Mouse (Mus musculus): ENCODE results near the gene Card9. TPM values are rescaled to one million over a fixed set of nuclear protein-coding genes. Genes with fewer than 3 reads are reported as not detected.

Card9 gene
- polyA plus RNA-seq, 1 experiment = 0.41 TPM

- no peak for TF ChIP-seq GATA1 (IDR thresholded peaks at IDR 0.05; ENCODE audit: low read length)
These were observed 41.0 kb downstream of the Card9 start for GRCm38 (mm10) chr2:26319519-26320244.

- no peak for TF ChIP-seq GATA1 (IDR thresholded peaks at IDR 0.05; ENCODE audit: low read length)
These were observed 41.6 kb downstream of the Card9 start for GRCm38 (mm10) chr2:26319109-26319508.

GRCm38 (mm10) chr2:26317991-26318672, 42.6 kb downstream of the Card9 start:
- no peak for TF ChIP-seq GATA1 (IDR thresholded peaks at IDR 0.05; ENCODE audit: low read length)

- TF ChIP-seq GATA1 (IDR thresholded peaks at IDR 0.05; ENCODE audit: low read length) = no peak
These were observed 43.3 kb downstream of the Card9 start for GRCm38 (mm10) chr2:26317371-26317770.

- no peak for TF ChIP-seq GATA1 (IDR thresholded peaks at IDR 0.05; ENCODE audit: low read length)
These were observed 44.0 kb downstream of the Card9 start for GRCm38 (mm10) chr2:26316576-26317246.

- TF ChIP-seq GATA1 (IDR thresholded peaks at IDR 0.05; ENCODE audit: low read length) = no peak
These were observed 44.8 kb downstream of the Card9 start for GRCm38 (mm10) chr2:26315925-26316311.

GRCm38 (mm10) chr2:26315072-26315924, 45.4 kb downstream of the Card9 start, which contains the start of gene Gpsm1:
Gpsm1 (plus strand) TSS chr2:26315515.
- TF ChIP-seq GATA1 (IDR thresholded peaks at IDR 0.05; ENCODE audit: low read length) = no peak

GRCm38 (mm10) chr2:26314281-26315071, 46.2 kb downstream of the Card9 start:
- TF ChIP-seq GATA1 (IDR thresholded peaks at IDR 0.05; ENCODE audit: low read length) = no peak

- TF ChIP-seq GATA1 (IDR thresholded peaks at IDR 0.05; ENCODE audit: low read length) = no peak
These were observed 47.3 kb downstream of the Card9 start for GRCm38 (mm10) chr2:26313394-26313793.

GRCm38 (mm10) chr2:26312812-26313211, 47.9 kb downstream of the Card9 start:
- no peak for TF ChIP-seq GATA1 (IDR thresholded peaks at IDR 0.05; ENCODE audit: low read length)

- no peak for TF ChIP-seq GATA1 (IDR thresholded peaks at IDR 0.05; ENCODE audit: low read length)
These were observed 48.8 kb downstream of the Card9 start for GRCm38 (mm10) chr2:26311936-26312335.

- TF ChIP-seq GATA1 (IDR thresholded peaks at IDR 0.05; ENCODE audit: low read length) = no peak
These were observed 51.0 kb downstream of the Card9 start for GRCm38 (mm10) chr2:26309739-26310138.

- TF ChIP-seq GATA1 (IDR thresholded peaks at IDR 0.05; ENCODE audit: low read length) = no peak
These were observed 54.0 kb downstream of the Card9 start for GRCm38 (mm10) chr2:26306702-26307101.

- no peak for TF ChIP-seq GATA1 (IDR thresholded peaks at IDR 0.05; ENCODE audit: low read length)
These were observed 55.2 kb downstream of the Card9 start for GRCm38 (mm10) chr2:26305555-26305954.

GRCm38 (mm10) chr2:26304711-26305110, 56.0 kb downstream of the Card9 start:
- no peak for TF ChIP-seq GATA1 (IDR thresholded peaks at IDR 0.05; ENCODE audit: low read length)

Other genes with a start within 250 kb of the Card9 start
- gene Nacc2, start 237.7 kb downstream of the Card9 start, polyA plus RNA-seq (2012) = 11.2 and 13.9 TPM in 2 replicates
- 0.12 TPM in 1 of 2 replicates, not detected in the other for gene Lhx3, start 152.6 kb downstream of the Card9 start, polyA plus RNA-seq (2012)
- 7.2 and 7.6 TPM in 2 replicates for gene Qsox2, start 123.4 kb downstream of the Card9 start, polyA plus RNA-seq (2012)
- gene Ccdc187, start 66.4 kb downstream of the Card9 start, polyA plus RNA-seq (2012) = not detected in 2 replicates
- gene Gpsm1, start 45.4 kb downstream of the Card9 start, polyA plus RNA-seq (2012) = not detected in 2 replicates
- gene Dnlz, start 8.8 kb downstream of the Card9 start, polyA plus RNA-seq (2012) = 17.8 and 21.3 TPM in 2 replicates
- 61.5 and 68.5 TPM in 2 replicates for gene Snapc4, start 19.7 kb upstream of the Card9 start, polyA plus RNA-seq (2012)
- gene Entr1, start 28.4 kb upstream of the Card9 start, polyA plus RNA-seq (2012) = 64.5 and 97.9 TPM in 2 replicates
- gene Pmpca, start 28.4 kb upstream of the Card9 start, polyA plus RNA-seq (2012) = 536 and 709 TPM in 2 replicates
- gene Inpp5e, start 48.3 kb upstream of the Card9 start, polyA plus RNA-seq (2012) = 15.0 and 16.1 TPM in 2 replicates
- 28.0 and 33.0 TPM in 2 replicates for gene Sec16a, start 84.3 kb upstream of the Card9 start, polyA plus RNA-seq (2012)
- gene Notch1, start 155.7 kb upstream of the Card9 start, polyA plus RNA-seq (2012) = 0.01 TPM in 2 replicates
- gene Egfl7, start 219.1 kb upstream of the Card9 start, polyA plus RNA-seq (2012) = 147 and 170 TPM in 2 replicates
- gene Gm20532, start 225.7 kb upstream of the Card9 start, polyA plus RNA-seq (2012) = not detected in 2 replicates
- gene Agpat2, start 243.5 kb upstream of the Card9 start, polyA plus RNA-seq (2012) = 2.3 and 2.5 TPM in 2 replicates